In the genomic region with DNA sequence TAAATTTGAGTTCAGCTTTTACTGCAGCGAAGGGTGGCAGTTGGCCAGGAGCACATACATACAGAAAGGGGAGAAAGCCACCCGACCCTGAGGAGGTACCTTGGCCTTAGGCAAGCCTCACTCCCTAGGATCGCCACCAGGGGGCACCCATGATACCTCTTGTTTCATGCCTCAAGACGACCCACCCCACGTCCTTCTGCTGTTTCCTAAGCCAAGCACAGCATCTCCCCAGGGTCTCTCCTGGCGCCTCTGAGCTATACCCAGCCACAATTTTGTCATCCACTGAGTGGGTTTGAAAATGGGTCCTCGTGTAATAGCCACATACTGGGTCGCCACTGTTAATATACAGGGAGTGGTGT, we compare ENCODE assay signal across 8 mouse cellular contexts. TPM values are rescaled to one million over a fixed set of nuclear protein-coding genes. Genes with fewer than 3 reads are reported as not detected.
DNase-seq lines count a peak whose midpoint lies in the region; ATAC-seq and TF ChIP-seq lines count a peak whose summit lies in the region.

No protein-coding gene starts in this region.

- no peaks in the 10 kb centered on the region for H3K4me1 ChIP-seq in hindbrain, postnatal 0 days (ENCODE audit: insufficient read depth, low read length)

- no peak overlapping the region for H3K4me2 ChIP-seq in hindbrain, postnatal 0 days (ENCODE audit: low read depth, low read length)

- no peaks in the 10 kb centered on the region for H3K9me3 ChIP-seq in hindbrain, postnatal 0 days (ENCODE audit: low read length)

- no peak overlapping the region for H3K9ac ChIP-seq in hindbrain, postnatal 0 days (replicated peaks; ENCODE audit: low read length)

- no peak overlapping the region for H3K4me3 ChIP-seq in hindbrain, postnatal 0 days (ENCODE audit: low read length)

- peak; percentile 70; the same call in 1 of the 2 replicates for ATAC-seq in hindbrain, postnatal 0 days
- ATAC-seq in megakaryocyte, adult 5-6 weeks (ENCODE audit: poor library complexity, severe bottlenecking), result peak; percentile 88

- H3K27me3 ChIP-seq in hindbrain, postnatal 0 days (ENCODE audit: insufficient read depth, low read length), result no peaks in the 10 kb centered on the region

- TF ChIP-seq CTCF in hindbrain, postnatal 0 days (IDR thresholded peaks at IDR 0.05; ENCODE audit: low read depth), result peak; percentile 91

- WGBS in hindbrain, postnatal 0 days, result 13% methylated on average over 8 of the region's 8 CpGs

- H3K36me3 ChIP-seq in hindbrain, postnatal 0 days (ENCODE audit: insufficient read depth, low read length), result no peaks in the 10 kb centered on the region

- H3K27ac ChIP-seq in hindbrain, postnatal 0 days, result no peak overlapping the region

- peak; percentile 94 for DNase-seq in R1 (ENCODE audit: low read depth, low spot score)
- peak; percentile 87 for DNase-seq in cerebellum, adult 8-10 months
- peak; percentile 86 to 90 for DNase-seq in frontal cortex, postnatal 36 days (ENCODE audit: low spot score in 2 of 2)
- DNase-seq in hindbrain, postnatal 0 days (ENCODE audit: low spot score), result peak; percentile 90
- peak; percentile 83 to 86 for DNase-seq in left cerebral cortex, adult 18-20 months (ENCODE audit: low spot score in 2 of 2)
- peak; percentile 87 for DNase-seq in right cerebral cortex, postnatal 14 days
- DNase-seq in urinary bladder, postnatal 14 days (ENCODE audit: low spot score), result peak; percentile 88

RNA-seq across cellular contexts. Expression of a gene that starts 8.4 kb away (rescaled TPM):
- total RNA-seq in hindbrain, postnatal 0 days (2014; rRNA removed), result 127 and 135 TPM in 2 replicates
- 76.5 and 77.5 TPM in 2 replicates for polyA plus RNA-seq in hindbrain, postnatal 0 days (2015; fragmentation: Nextera tagmentation; extraction: Ambion mirVana)
- total RNA-seq in left cerebral cortex, adult 18-20 months (2021), result 10 to 100 TPM; 36.8 to 39.0 TPM
- 19.3 and 27.1 TPM in 2 replicates for total RNA-seq in megakaryocyte, adult 5-6 weeks (2015)
- 24.0 and 34.8 TPM in 2 replicates for total RNA-seq in megakaryocyte, adult 5-6 weeks (2017)

RNA-seq across cellular contexts. Expression of a gene that starts 26.7 kb away (rescaled TPM):
- 38.7 and 43.4 TPM in 2 replicates for total RNA-seq in hindbrain, postnatal 0 days (2014; rRNA removed)
- polyA plus RNA-seq in hindbrain, postnatal 0 days (2015; fragmentation: Nextera tagmentation; extraction: Ambion mirVana), result 7.6 and 8.9 TPM in 2 replicates
- total RNA-seq in left cerebral cortex, adult 18-20 months (2021), result 10 to 100 TPM; 31.5 to 33.9 TPM
- total RNA-seq in megakaryocyte, adult 5-6 weeks (2015), result 9.8 and 10.1 TPM in 2 replicates
- total RNA-seq in megakaryocyte, adult 5-6 weeks (2017), result 8.5 and 10.3 TPM in 2 replicates

RNA-seq across cellular contexts. Expression of a gene that starts 32.5 kb away (rescaled TPM):
- 272 and 321 TPM in 2 replicates for total RNA-seq in hindbrain, postnatal 0 days (2014; rRNA removed)
- 149 and 160 TPM in 2 replicates for polyA plus RNA-seq in hindbrain, postnatal 0 days (2015; fragmentation: Nextera tagmentation; extraction: Ambion mirVana)
- total RNA-seq in left cerebral cortex, adult 18-20 months (2021), result 100 to 1,000 TPM; 152 to 158 TPM
- total RNA-seq in megakaryocyte, adult 5-6 weeks (2015), result 5.1 and 5.7 TPM in 2 replicates
- total RNA-seq in megakaryocyte, adult 5-6 weeks (2017), result 3.5 and 6.7 TPM in 2 replicates

RNA-seq across cellular contexts. Expression of a gene that starts 38.1 kb away (rescaled TPM):
- total RNA-seq in hindbrain, postnatal 0 days (2014; rRNA removed), result 3.1 and 6.0 TPM in 2 replicates
- polyA plus RNA-seq in hindbrain, postnatal 0 days (2015; fragmentation: Nextera tagmentation; extraction: Ambion mirVana), result 0.29 and 0.33 TPM in 2 replicates
- 1 to 10 TPM; 4.2 to 4.8 TPM for total RNA-seq in left cerebral cortex, adult 18-20 months (2021)
- 0.56 and 0.68 TPM in 2 replicates for total RNA-seq in megakaryocyte, adult 5-6 weeks (2015)
- total RNA-seq in megakaryocyte, adult 5-6 weeks (2017), result 0.88 and 1.3 TPM in 2 replicates

RNA-seq across cellular contexts. Expression of a gene that starts 42.0 kb away (rescaled TPM):
- total RNA-seq in hindbrain, postnatal 0 days (2014; rRNA removed), result not detected in 2 replicates
- polyA plus RNA-seq in hindbrain, postnatal 0 days (2015; fragmentation: Nextera tagmentation; extraction: Ambion mirVana), result 0.39 and 0.60 TPM in 2 replicates
- total RNA-seq in left cerebral cortex, adult 18-20 months (2021), result not detected
- not detected in 2 replicates for total RNA-seq in megakaryocyte, adult 5-6 weeks (2015)
- not detected in 2 replicates for total RNA-seq in megakaryocyte, adult 5-6 weeks (2017)

Comparison
In these comparisons a context has a peak if more than half of its experiments do, and no peak if none do; other contexts are left out.
1. RNA of a gene that starts 32.5 kb away (total RNA-seq): 272 to 321 TPM in hindbrain, postnatal 0 days and 152 to 158 TPM in left cerebral cortex, adult 18-20 months; 3.5 to 6.7 TPM in megakaryocyte, adult 5-6 weeks; every median in the first group is over 10 times any median in the second.
2. Peak in every context shown above with its lines, with median percentiles within 50 percentile points of each other: DNase-seq.